Mouse (Mus musculus) heart, embryonic 13.5 days (tissue): Measurements from ENCODE around the gene Cd5. TPM values are rescaled to one million over a fixed set of nuclear protein-coding genes. Genes with fewer than 3 reads are reported as not detected.

Experiments
- ATAC-seq: fragments of 200-750 bp; cut with Nextera tagmentation; 2 replicates; pipeline ENCODE4 v1.8.0; 2017; ENCODE audit warnings: moderate TSS enrichment; ENCODE audit not compliant: insufficient number of reproducible peaks, low FRiP score, low TSS enrichment; ENCODE audit errors: extremely low read depth
- H3K27ac ChIP-seq: fragments of 300-500 bp; sonication (generic); replicated peaks from 2 replicates; pipeline ENCODE4 v1.5.1; 2015; ENCODE audit warnings: moderate library complexity, mild to moderate bottlenecking, inconsistent platforms
- H3K27me3 ChIP-seq: fragments of 300-500 bp; sonication (generic); replicated peaks from 2 replicates; pipeline ENCODE4 v1.6.1; 2015; ENCODE audit warnings: mild to moderate bottlenecking, inconsistent platforms
- H3K36me3 ChIP-seq: fragments of 300-500 bp; sonication (generic); 2 replicates; pipeline ENCODE4 v1.6.1; 2015; ENCODE audit warnings: mild to moderate bottlenecking, inconsistent platforms
- H3K4me1 ChIP-seq: fragments of 300-500 bp; sonication (generic); 2 replicates; pipeline ENCODE4 v1.6.1; 2015; ENCODE audit warnings: inconsistent platforms
- H3K4me2 ChIP-seq: fragments of 300-500 bp; sonication (generic); 2 replicates; pipeline ENCODE4 v1.6.1; 2015; ENCODE audit warnings: inconsistent platforms, mild to moderate bottlenecking, moderate library complexity
- H3K4me3 ChIP-seq: fragments of 300-500 bp; sonication (generic); 2 replicates; pipeline ENCODE4 v1.5.1; 2015; ENCODE audit warnings: moderate library complexity, mild to moderate bottlenecking, inconsistent platforms
- H3K9ac ChIP-seq: fragments of 300-500 bp; sonication (generic); 2 replicates; pipeline ENCODE4 v1.6.1; 2015; ENCODE audit warnings: inconsistent platforms, mild to moderate bottlenecking, moderate library complexity
- H3K9me3 ChIP-seq: fragments of 300-500 bp; sonication (generic); 2 replicates; pipeline ENCODE4 v1.6.1; 2016; ENCODE audit warnings: inconsistent platforms
- WGBS: fragments of 180-500 bp; shearing (Covaris S2); methylation state at CpG from one replicate; pipeline ENCODE4 v1.1.7; 2015; ENCODE audit warnings: mixed read lengths; 5-methylcytosine and 5-hydroxymethylcytosine counted together
- polyA plus RNA-seq: library from polyadenylated mRNA; unstranded; fragments of >200 nt; fragmentation: Nextera tagmentation; extraction: Ambion mirVana; gene quantifications from 2 replicates; pipeline ENCODE4 v1.2.1, GENCODE M21; 2015

The Cd5 gene
- polyA plus RNA-seq, 1 experiment from 2014 or later = 0.71 TPM

DNA sequence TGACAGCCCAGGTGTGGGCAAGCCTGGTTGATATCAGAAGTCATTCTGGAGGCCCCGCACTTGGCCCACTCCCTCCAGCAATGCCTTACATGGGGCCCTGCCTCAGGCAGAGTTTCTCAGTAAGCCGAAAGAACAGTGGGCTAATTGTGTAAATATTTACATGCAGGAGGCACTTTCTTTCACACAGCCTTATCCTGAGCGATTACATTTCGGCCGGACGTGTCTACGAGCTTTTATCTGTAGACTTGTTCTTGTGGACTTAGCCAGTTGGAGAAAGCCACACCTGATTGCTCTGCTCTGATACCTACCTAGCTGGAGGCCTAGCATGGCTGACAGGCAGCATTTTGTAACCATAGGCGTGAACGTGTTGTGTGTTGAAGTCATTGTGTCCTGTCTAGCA, 39.0 kb downstream of the Cd5 start:
- H3K27ac ChIP-seq = 0 out of 2 replicates have a peak overlapping the region, but pooled peaks have one; percentile 13
- peak overlapping the region; percentile 11; the same call in 1 of the 2 replicates for H3K9ac ChIP-seq

DNA sequence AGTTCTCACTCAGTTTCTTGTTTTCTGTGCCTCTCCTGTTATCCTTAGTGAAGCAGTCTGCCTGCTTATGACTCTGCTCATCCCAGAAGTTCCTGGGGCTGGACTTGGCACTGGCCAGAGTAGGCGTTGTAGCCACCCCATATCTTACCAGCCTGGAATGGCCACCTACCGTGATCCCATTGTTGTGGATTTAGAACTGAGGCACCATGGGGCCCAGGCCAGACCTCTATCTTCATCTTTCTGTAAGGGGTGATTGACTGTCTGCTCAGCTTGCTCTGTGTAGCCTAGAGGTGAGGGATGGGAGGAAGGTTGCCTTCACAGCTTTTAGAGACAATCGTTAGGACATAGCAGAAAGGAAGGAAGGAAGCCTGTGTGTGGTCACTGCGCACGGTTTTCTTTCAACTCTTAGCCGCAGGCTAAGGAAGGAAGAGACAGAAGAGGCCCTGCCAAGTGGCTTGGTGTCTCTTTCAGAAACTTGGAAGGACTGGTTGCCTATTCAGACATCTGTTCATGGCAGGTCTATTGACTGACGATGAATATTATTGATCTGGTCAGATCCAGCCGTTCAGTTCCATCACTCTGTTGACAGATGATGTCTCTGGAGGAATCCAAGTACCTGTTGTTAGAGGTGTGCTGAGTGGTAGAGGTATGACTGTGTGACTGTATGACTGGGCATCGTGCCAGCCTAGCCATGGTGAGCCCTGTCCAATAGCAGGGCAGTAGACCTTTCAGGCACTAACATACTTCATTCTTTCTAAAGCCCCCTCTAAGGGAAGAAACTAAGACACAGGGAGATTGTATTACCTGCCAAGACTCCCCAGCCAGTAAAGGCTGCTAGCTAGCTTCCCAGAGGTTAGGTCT, 40.4 kb downstream of the Cd5 start:
- 63% methylated on average over 9 of the region's 9 CpGs for WGBS
- Histone ChIP-seq H3K9me3 (no peaks in the 10 kb centered on the region), H3K36me3 (no peaks in the 10 kb centered on the region), H3K27me3 (no peaks in the 10 kb centered on the region), H3K4me2 (no peak overlapping the region), H3K9ac (no peak overlapping the region), H3K4me3 (no peak overlapping the region), H3K4me1 (peaks cover 70% of the 10 kb centered on the region), H3K27ac (0 out of 2 replicates have a peak overlapping the region, but pooled peaks have one; percentile 33)
- no peak for ATAC-seq

More for the DNA sequence above, 39.0 kb downstream of the Cd5 start:
- Histone ChIP-seq H3K9me3 (no peaks in the 10 kb centered on the region), H3K4me3 (no peak overlapping the region), H3K4me1 (peaks cover 77% of the 10 kb centered on the region), H3K27me3 (no peaks in the 10 kb centered on the region), H3K36me3 (no peaks in the 10 kb centered on the region), H3K4me2 (no peak overlapping the region)
- WGBS = 56% methylated on average over 9 of the region's 9 CpGs
- ATAC-seq = no peak

DNA sequence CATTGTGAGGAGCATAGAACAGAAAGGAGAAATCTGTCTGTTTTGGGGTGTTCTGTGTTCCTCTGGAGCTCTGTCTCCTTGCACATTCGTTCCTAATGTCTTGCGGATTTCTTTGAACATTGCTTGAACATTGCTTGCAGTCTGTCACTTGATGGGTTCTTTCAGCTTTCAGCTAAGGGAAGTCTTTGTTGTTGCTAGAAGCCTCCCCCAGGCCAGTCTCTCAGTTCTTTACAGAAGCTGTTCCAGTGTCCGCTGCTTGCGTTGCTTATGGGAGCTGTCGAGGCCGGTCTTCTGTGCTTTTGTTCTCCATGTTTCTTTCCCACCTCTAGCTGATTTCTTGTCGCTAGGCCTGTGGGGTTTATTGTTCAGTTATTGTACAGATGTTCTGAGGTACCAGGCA, 43.0 kb downstream of the Cd5 start:
- no peak overlapping the region for H3K4me2 ChIP-seq

DNA sequence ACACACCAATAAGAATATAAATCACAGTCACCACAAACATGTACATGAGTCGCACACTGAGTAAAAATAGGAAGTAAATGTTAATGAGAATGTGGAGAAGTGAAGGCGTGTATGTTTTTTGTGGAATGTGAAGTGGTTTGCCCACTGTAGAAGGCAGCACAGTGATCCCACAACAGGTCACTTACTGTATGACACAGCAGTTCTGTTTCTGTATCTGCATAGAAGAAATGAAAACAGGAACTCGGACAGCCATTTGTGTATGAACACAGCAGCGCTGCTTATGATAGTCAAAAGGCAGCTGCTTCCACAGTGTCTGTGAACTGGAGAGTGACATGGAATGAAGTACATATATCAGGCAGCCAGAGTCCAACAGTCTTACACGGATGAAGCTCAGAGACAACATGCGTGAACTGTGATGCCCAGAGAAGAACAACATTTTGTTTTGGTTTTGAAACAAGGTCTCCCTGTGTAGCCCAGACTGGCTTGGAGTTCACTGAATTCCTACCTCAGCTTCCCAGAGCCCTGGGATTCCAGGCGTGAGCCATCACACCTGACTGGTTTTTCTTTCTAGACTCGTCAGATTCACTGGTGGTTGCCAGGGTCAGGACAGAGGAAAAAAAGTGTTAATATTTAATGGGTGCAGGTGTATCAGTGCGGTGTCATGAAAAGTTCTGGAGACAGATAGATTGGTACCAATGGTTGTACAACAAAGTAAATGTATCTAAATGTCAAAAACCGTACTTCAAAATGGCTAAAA, 44.7 kb downstream of the Cd5 start:
- peaks cover 74% of the 10 kb centered on the region for H3K4me1 ChIP-seq
- no peak for ATAC-seq
- no peaks in the 10 kb centered on the region; the same call in 1 of the 2 replicates for H3K36me3 ChIP-seq
- no peak overlapping the region for H3K9ac ChIP-seq
- H3K9me3 ChIP-seq = no peaks in the 10 kb centered on the region
- H3K27ac ChIP-seq = no peak overlapping the region
- no peaks in the 10 kb centered on the region for H3K27me3 ChIP-seq
- H3K4me2 ChIP-seq = no peak overlapping the region
- WGBS = 85% methylated on average over 10 of the region's 10 CpGs
- H3K4me3 ChIP-seq = no peak overlapping the region

More for the DNA sequence above, 43.0 kb downstream of the Cd5 start:
- Histone ChIP-seq H3K4me3 (no peak overlapping the region), H3K9ac (peak overlapping the region; percentile 61), H3K4me1 (peaks cover 73% of the 10 kb centered on the region), H3K36me3 (no peaks in the 10 kb centered on the region; the same call in 1 of the 2 replicates), H3K27ac (peak overlapping the region; percentile 30; the same call in 1 of the 2 replicates), H3K9me3 (no peaks in the 10 kb centered on the region), H3K27me3 (no peaks in the 10 kb centered on the region)
- ATAC-seq = no peak
- WGBS = 59% methylated on average over 7 of the region's 7 CpGs

DNA sequence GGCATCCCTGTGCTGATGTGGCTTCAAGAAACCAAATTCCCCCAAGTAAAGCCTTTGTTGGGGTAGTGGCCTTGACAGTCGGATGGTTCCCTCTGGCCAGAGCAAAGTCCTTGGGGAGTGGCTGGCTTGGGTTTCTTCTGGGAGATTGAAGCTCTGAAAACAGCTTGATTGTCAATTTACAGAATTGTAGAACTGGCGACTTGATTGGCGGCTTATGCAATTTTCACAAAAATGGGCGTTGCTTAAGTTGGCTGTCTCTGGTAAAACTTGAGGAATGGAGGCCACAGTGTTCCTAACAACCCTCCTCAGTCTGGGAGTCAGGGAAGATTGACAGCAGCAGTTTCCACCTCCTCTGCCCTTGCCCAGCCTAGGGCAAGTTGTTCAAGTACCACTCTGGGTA, 46.4 kb downstream of the Cd5 start:
- no peak for ATAC-seq
- H3K4me3 ChIP-seq = no peak overlapping the region
- 0 out of 2 replicates have a peak overlapping the region, but pooled peaks have one; percentile 29 for H3K9ac ChIP-seq
- no peak overlapping the region for H3K4me2 ChIP-seq
- no peaks in the 10 kb centered on the region for H3K9me3 ChIP-seq
- H3K27me3 ChIP-seq = no peaks in the 10 kb centered on the region
- H3K4me1 ChIP-seq = peaks cover 64% of the 10 kb centered on the region
- H3K27ac ChIP-seq = no peak overlapping the region
- 84% methylated on average over 4 of the region's 4 CpGs for WGBS
- no peaks in the 10 kb centered on the region; the same call in 1 of the 2 replicates for H3K36me3 ChIP-seq

DNA sequence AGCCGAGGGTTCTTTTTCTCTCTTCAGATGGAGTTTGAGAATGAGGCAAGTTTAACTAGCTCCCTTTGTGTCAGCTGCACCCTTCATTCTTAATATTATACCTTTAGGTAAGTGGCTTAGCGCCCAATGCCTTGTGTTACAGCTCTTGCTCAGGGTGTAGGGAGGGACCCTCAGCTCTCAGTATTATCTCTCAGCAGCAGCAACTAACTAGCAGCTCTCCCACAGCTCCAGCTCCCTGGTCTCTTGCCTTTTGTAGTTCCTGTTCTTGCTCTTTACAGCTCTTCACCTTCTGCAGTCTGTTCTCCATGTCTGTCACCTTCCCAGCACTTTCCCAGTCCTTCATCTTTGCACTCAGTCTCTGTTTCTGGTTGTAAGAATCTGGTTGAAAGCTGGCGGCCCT, 47.1 kb downstream of the Cd5 start:
- H3K27ac ChIP-seq = peak overlapping the region; percentile 13; the same call in 1 of the 2 replicates
- H3K4me2 ChIP-seq = no peak overlapping the region
- H3K27me3 ChIP-seq = no peaks in the 10 kb centered on the region
- no peak for ATAC-seq
- no peaks in the 10 kb centered on the region; the same call in 1 of the 2 replicates for H3K36me3 ChIP-seq
- WGBS = 64% methylated on average over 3 of the region's 3 CpGs
- H3K9me3 ChIP-seq = no peaks in the 10 kb centered on the region
- peaks cover 57% of the 10 kb centered on the region for H3K4me1 ChIP-seq
- H3K4me3 ChIP-seq = no peak overlapping the region
- peak overlapping the region; percentile 91 for H3K9ac ChIP-seq

DNA sequence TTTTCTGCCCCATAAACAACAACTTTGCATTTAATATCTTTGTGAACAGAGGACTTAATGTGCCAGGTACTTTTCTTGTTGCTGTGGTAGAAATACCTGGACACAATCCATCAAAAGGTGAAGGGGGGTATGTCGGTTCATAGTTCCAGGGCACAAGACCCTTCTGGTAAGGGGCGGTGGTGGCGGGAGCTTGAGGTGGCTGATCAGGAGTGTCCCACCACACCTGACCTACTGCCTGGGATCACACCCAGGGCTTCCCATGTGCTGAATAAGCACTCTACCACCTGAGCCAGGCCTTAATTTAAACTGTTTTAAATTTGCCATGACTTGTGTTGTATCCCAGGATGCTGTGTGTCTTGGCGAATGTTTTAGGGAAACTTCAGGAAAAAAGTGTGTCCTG, 47.7 kb downstream of the Cd5 start:
- peak overlapping the region; percentile 91 for H3K9ac ChIP-seq

DNA sequence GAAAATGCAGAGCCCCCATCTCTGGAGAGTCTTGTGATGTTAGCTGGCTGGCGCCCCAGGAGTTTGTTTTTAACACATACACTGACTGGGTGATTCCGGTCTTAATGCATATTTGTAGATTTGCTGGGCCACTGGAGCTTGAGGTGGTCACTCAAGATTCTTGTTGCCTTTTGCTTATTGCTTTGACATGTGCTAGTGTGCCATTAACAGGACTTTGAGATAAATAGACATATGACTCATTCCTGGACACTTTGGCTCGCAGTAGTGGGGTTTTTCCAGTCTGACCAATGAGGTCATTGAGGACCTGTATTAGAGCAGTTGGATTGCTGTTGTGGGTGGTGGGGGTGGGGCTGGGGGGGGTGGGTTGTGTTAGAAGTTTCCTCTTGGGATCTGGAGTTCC, 48.5 kb downstream of the Cd5 start:
- Histone ChIP-seq H3K27me3 (no peaks in the 10 kb centered on the region), H3K36me3 (no peaks in the 10 kb centered on the region; the same call in 1 of the 2 replicates), H3K4me2 (peak overlapping the region; percentile 72), H3K27ac (peak overlapping the region; percentile 98), H3K9ac (peak overlapping the region; percentile 91), H3K4me3 (peak overlapping the region; percentile 86; the same call in 1 of the 2 replicates), H3K4me1 (peaks cover 45% of the 10 kb centered on the region), H3K9me3 (no peaks in the 10 kb centered on the region)
- no peak for ATAC-seq
- WGBS = 51% methylated on average over 3 of the region's 3 CpGs

More for the DNA sequence above, 47.7 kb downstream of the Cd5 start:
- Histone ChIP-seq H3K4me2 (peak overlapping the region; percentile 72), H3K27me3 (no peaks in the 10 kb centered on the region), H3K27ac (peak overlapping the region; percentile 98), H3K4me3 (no peak overlapping the region), H3K4me1 (peaks cover 52% of the 10 kb centered on the region), H3K9me3 (no peaks in the 10 kb centered on the region), H3K36me3 (no peaks in the 10 kb centered on the region; the same call in 1 of the 2 replicates)
- ATAC-seq = no peak
- WGBS = 82% methylated on average over 4 of the region's 4 CpGs

DNA sequence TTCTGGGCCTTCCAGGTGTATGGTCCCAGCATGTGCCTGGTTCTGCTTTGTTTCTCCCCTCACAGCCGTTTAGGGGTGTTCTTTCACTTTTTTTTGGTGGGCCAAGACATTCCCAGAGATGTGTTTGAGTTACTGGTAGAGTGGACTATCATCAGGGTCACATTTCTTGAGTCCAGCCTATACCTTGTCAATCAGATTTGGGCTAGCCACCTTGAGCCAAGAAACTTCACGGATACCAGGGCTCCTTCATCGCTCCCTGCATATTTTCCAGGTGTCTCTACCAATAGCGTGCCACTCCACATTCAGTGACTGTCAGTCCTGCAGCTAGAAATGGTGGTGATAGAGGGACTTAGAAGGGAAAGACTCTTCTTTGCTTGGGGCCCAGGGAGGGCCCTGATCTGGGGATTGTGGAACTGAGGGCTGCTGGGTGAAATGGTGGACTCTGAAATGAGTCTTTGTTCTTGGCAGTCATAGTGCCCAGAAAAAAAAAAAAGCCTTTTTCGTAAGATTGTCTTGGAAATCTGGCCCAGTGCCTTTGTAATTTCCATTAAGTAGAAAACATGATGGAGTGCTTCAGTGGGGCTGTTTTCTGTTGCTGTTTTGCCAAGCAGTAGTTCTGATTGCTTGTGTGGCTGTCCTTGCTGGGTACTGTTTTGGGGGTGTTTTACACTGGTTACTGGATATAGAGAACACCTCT, 49.2 kb downstream of the Cd5 start:
- H3K27ac ChIP-seq = peak overlapping the region; percentile 98
- no peaks in the 10 kb centered on the region for H3K9me3 ChIP-seq
- 45% methylated on average over 5 of the region's 5 CpGs for WGBS
- no peak for ATAC-seq
- peak overlapping the region; percentile 91 for H3K9ac ChIP-seq
- H3K4me3 ChIP-seq = peak overlapping the region; percentile 86
- H3K4me1 ChIP-seq = peaks cover 42% of the 10 kb centered on the region
- H3K36me3 ChIP-seq = no peaks in the 10 kb centered on the region; the same call in 1 of the 2 replicates
- H3K27me3 ChIP-seq = 0 out of 2 replicates have a peak, but pooled peaks cover 6% of the 10 kb centered on the region
- peak overlapping the region; percentile 72 for H3K4me2 ChIP-seq

DNA sequence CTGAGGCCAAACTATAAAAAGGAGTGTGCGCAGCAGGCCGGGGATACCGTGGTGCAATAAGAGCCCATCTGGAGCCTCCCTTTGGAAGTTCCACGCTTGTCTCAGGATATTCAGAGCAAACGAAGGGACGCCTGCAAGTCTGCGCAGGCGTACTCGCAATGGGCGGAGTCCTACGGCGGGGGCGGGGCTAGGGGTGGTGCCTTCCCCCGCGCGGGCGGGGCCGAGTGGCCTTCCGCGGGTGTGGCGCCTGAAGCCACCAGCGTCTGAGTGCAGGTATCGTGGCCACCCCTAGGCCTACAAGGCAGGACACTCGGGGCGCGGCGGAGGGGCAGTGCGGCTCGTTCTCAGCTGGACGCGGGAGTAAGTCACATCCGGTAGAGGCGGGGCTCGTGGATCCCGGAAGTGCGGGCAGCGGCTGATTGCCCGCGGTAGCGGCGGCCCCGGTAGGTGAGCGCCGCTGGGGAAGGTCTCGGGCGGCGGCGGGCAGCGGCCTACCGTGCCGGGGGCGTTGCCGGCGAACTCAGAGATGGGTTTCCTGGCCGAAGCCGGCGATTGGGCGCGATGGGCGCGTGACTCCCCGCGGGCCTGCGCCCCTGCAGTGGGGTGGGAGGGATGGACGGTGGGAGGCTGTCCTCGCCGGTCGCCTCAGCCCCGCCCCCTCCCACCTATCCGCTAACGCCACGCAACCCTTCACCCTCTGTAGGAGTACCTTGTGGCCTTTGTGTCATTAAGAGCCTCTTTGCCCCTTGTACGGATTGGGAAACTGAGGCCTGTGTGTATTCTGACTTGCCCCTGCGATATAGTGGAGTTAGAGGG, 50.1 kb downstream of the Cd5 start, which contains the start of gene Vps37c:
Gene Vps37c (plus strand): TSS at position 199 of the 816 bp plus-strand sequence.
- under 1% methylated on average over 74 of the region's 74 CpGs for WGBS
- peaks cover 42% of the 10 kb centered on the region for H3K4me1 ChIP-seq
- H3K9ac ChIP-seq = peak within 1 kb of the TSS; percentile 91
- H3K27me3 ChIP-seq = peaks cover 9% of the 10 kb centered on the region; the same call in 1 of the 2 replicates
- H3K27ac ChIP-seq = peak within 1 kb of the TSS; percentile 98
- H3K36me3 ChIP-seq = no peaks in the 10 kb centered on the region; the same call in 1 of the 2 replicates
- peak; percentile 91 for ATAC-seq
- peak within 1 kb of the TSS; percentile 86 for H3K4me3 ChIP-seq
- peak within 1 kb of the TSS; percentile 72 for H3K4me2 ChIP-seq
- H3K9me3 ChIP-seq = no peaks in the 10 kb centered on the region
